Mouse (Mus musculus): ENCODE results near the gene Tgfbr1. TPM values are rescaled to one million over a fixed set of nuclear protein-coding genes. Genes with fewer than 3 reads are reported as not detected.

The Tgfbr1 gene
- polyA plus RNA-seq, 1 experiment from 2014 or later = 27.7 TPM

DNA sequence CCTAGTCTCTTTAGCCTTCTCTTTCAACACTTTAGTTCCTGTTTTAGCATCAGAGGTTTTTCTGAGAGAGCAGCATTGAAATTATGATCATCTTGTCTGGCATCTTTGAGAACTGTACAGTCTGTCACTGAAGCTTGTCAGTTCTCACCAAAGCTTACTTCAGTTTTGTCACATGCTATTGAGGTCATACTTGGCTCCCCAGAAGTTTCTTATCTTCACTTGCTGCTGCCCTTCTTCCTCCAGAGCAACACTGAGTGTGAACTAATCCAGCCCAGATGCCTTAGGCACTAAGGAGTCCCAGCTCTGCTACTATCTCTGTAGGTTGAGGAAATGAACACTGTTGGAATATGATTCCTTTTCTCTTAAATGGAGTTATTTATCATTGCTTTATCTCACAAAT lies 49.2 kb downstream of the Tgfbr1 start:
- Histone ChIP-seq H3K27ac (ENCODE audit: low read length) (no peak overlapping the region), H3K4me2 (ENCODE audit: low read depth, low read length) (no peak overlapping the region), H3K4me3 (ENCODE audit: low read length) (no peak overlapping the region), H3K27me3 (ENCODE audit: control insufficient read depth, insufficient read depth, low read depth, low read length) (no peaks in the 10 kb centered on the region), H3K9me3 (ENCODE audit: control insufficient read depth, low read length) (no peaks in the 10 kb centered on the region), H3K9ac (ENCODE audit: low read length) (no peak overlapping the region), H3K4me1 (replicated peaks; ENCODE audit: control insufficient read depth, insufficient read depth, low read length) (no peaks in the 10 kb centered on the region), H3K36me3 (ENCODE audit: control insufficient read depth, insufficient read depth, low read length) (peaks cover 18% of the 10 kb centered on the region)
- peak; percentile 38; the same call in 1 of the 2 replicates for ATAC-seq (ENCODE audit: low read depth)

DNA sequence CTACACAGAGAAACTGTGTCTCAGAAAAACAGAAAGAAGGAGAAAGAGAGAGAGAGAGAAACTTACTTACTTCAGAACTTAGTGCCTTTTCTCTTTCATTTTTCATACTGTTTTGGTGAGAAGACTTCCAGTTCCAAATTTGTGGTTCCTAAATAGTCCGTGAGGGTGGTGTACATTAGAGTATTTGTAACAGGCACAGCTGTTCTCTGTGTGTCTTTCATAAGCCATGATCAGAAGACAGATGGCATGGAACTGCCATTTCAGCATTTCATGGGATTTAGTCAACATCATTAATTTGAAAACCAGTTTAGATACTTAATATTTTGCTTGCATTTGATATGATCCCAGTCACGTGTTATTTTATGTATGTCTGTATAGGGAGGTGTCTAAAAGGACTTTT lies 51.5 kb downstream of the Tgfbr1 start:
- Histone ChIP-seq H3K27me3 (ENCODE audit: control insufficient read depth, insufficient read depth, low read depth, low read length) (no peaks in the 10 kb centered on the region), H3K4me2 (ENCODE audit: low read depth, low read length) (no peak overlapping the region), H3K9me3 (ENCODE audit: control insufficient read depth, low read length) (no peaks in the 10 kb centered on the region), H3K27ac (ENCODE audit: low read length) (no peak overlapping the region), H3K4me3 (ENCODE audit: low read length) (no peak overlapping the region), H3K9ac (ENCODE audit: low read length) (0 out of 2 replicates have a peak overlapping the region, but pooled peaks have one; percentile 24), H3K4me1 (replicated peaks; ENCODE audit: control insufficient read depth, insufficient read depth, low read length) (no peaks in the 10 kb centered on the region), H3K36me3 (ENCODE audit: control insufficient read depth, insufficient read depth, low read length) (peaks cover 16% of the 10 kb centered on the region; the same call in 1 of the 2 replicates)
- ATAC-seq (ENCODE audit: low read depth) = no peak
- 77% methylated on average over 2 of the region's 2 CpGs for WGBS

DNA sequence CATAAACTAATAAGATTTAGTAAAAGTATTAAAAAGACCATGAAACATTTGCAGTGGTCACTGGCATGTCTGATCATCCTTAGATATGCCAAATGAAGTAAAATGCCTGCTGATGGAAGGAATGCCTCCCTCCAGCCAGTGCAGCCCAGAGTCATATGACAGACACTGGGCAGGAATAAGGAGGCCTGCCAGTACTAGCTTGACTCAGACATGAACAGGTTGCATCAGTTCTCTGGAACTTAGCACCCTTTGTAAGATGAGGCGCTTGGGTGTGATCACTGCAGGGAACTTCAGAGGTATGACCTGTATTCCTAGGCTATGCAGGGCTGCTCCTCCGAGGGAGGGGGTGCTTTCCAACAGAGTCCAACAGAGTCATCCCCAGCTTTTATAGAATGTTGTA lies 54.1 kb downstream of the Tgfbr1 start:
- H3K4me1 ChIP-seq (replicated peaks; ENCODE audit: control insufficient read depth, insufficient read depth, low read length) = no peaks in the 10 kb centered on the region
- H3K9me3 ChIP-seq (ENCODE audit: control insufficient read depth, low read length) = no peaks in the 10 kb centered on the region
- peaks cover 11% of the 10 kb centered on the region; the same call in 1 of the 2 replicates for H3K36me3 ChIP-seq (ENCODE audit: control insufficient read depth, insufficient read depth, low read length)
- no peak for ATAC-seq (ENCODE audit: low read depth)
- no peak overlapping the region for H3K9ac ChIP-seq (ENCODE audit: low read length)
- H3K27ac ChIP-seq (ENCODE audit: low read length) = no peak overlapping the region
- no peak overlapping the region for H3K4me3 ChIP-seq (ENCODE audit: low read length)
- H3K27me3 ChIP-seq (ENCODE audit: control insufficient read depth, insufficient read depth, low read depth, low read length) = no peaks in the 10 kb centered on the region
- 83% methylated on average over 2 of the region's 2 CpGs for WGBS
- no peak overlapping the region for H3K4me2 ChIP-seq (ENCODE audit: low read depth, low read length)

DNA sequence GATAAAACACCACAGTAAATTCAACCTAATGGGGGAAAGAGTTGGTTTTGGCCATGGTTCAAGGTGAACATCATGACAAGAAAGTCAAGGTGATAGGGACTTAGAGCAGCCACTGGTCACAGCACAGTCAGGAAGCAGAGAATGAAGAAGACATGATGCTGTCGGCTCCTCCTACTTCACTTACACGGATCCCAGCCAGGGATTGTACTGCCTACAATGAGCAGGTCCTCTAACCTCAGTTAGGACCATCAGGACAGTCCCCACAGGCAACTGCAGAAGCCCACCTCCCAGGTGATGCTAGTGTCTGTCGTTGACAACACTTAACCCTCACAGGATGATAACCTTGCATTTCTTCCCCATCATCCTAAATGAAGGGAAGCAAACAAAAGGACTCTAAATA lies 64.8 kb downstream of the Tgfbr1 start:
- no peak overlapping the region for H3K4me2 ChIP-seq (ENCODE audit: low read depth, low read length)
- no peak for ATAC-seq (ENCODE audit: low read depth)
- no peak overlapping the region for H3K27ac ChIP-seq (ENCODE audit: low read length)
- H3K4me1 ChIP-seq (replicated peaks; ENCODE audit: control insufficient read depth, insufficient read depth, low read length) = no peaks in the 10 kb centered on the region
- H3K9ac ChIP-seq (ENCODE audit: low read length) = no peak overlapping the region
- WGBS = 51% methylated on average over 3 of the region's 3 CpGs
- no peak overlapping the region for H3K4me3 ChIP-seq (ENCODE audit: low read length)
- no peaks in the 10 kb centered on the region for H3K36me3 ChIP-seq (ENCODE audit: control insufficient read depth, insufficient read depth, low read length)
- H3K27me3 ChIP-seq (ENCODE audit: control insufficient read depth, insufficient read depth, low read depth, low read length) = no peaks in the 10 kb centered on the region
- no peaks in the 10 kb centered on the region for H3K9me3 ChIP-seq (ENCODE audit: control insufficient read depth, low read length)

DNA sequence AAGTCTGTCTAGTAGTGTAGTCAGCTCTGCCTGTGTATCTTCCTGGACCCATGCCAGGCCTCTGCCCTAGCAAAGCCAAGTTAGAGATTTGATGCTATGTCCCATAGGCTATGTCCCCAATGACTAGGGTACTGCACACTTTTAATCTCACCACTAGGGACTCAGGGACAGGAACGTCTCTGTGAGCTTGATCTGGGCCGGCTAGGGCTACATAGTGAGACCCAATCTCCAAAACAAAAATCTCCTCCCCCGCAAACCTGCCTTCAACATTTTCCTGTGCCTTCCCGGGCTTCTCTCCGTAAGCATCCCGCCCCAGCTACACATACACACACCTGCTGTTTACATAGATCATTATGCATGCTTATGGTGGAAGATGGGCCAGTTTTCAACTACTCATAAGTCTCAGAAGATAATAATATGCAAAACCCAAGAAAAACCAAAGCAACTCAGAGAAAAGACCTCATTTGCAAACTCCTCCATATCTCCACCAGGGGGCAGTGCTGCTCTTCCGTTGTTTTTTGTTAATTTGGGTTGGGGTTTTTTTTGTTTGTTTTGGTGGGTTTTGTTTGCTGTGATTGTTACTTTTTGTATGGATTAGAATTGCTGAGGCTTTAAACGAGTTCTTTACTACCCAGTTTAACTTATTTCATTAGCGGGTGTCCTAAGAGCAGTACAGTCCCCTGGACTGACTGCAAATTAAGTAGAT lies 66.4 kb downstream of the Tgfbr1 start:
- 0 out of 2 replicates have a peak, but pooled peaks have one; percentile 23 for ATAC-seq (ENCODE audit: low read depth)
- no peak overlapping the region for H3K27ac ChIP-seq (ENCODE audit: low read length)
- no peak overlapping the region for H3K4me2 ChIP-seq (ENCODE audit: low read depth, low read length)
- no peak overlapping the region for H3K9ac ChIP-seq (ENCODE audit: low read length)
- no peak overlapping the region for H3K4me3 ChIP-seq (ENCODE audit: low read length)
- H3K27me3 ChIP-seq (ENCODE audit: control insufficient read depth, insufficient read depth, low read depth, low read length) = no peaks in the 10 kb centered on the region
- H3K36me3 ChIP-seq (ENCODE audit: control insufficient read depth, insufficient read depth, low read length) = no peaks in the 10 kb centered on the region
- H3K9me3 ChIP-seq (ENCODE audit: control insufficient read depth, low read length) = no peaks in the 10 kb centered on the region
- no peaks in the 10 kb centered on the region for H3K4me1 ChIP-seq (replicated peaks; ENCODE audit: control insufficient read depth, insufficient read depth, low read length)
- WGBS = 22% methylated on average over 9 of the region's 9 CpGs

DNA sequence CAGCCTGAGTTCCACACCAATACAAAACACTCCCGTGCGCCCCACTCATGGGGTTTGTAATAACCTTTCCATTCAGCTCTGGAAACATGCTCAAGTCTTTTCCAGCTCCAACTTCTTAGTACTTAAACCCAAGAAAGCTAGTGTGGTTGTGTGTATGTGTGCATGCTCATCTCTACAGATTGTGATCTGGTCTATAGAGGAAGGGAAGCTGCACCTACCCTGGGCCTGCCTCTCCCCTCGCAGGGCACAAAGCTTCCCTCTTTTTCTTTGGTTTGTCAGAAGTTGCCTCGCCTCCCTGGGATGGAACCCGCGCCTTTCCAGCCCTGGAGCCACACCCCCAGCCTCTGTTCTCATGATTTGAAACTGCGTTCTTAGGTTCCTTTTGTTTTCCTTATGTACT lies 67.2 kb downstream of the Tgfbr1 start:
- Histone ChIP-seq H3K4me2 (ENCODE audit: low read depth, low read length) (no peak overlapping the region), H3K36me3 (ENCODE audit: control insufficient read depth, insufficient read depth, low read length) (no peaks in the 10 kb centered on the region), H3K27ac (ENCODE audit: low read length) (no peak overlapping the region), H3K27me3 (ENCODE audit: control insufficient read depth, insufficient read depth, low read depth, low read length) (no peaks in the 10 kb centered on the region), H3K4me3 (ENCODE audit: low read length) (no peak overlapping the region), H3K9ac (ENCODE audit: low read length) (no peak overlapping the region), H3K9me3 (ENCODE audit: control insufficient read depth, low read length) (no peaks in the 10 kb centered on the region), H3K4me1 (replicated peaks; ENCODE audit: control insufficient read depth, insufficient read depth, low read length) (no peaks in the 10 kb centered on the region)
- 54% methylated on average over 7 of the region's 7 CpGs for WGBS
- ATAC-seq (ENCODE audit: low read depth) = no peak

DNA sequence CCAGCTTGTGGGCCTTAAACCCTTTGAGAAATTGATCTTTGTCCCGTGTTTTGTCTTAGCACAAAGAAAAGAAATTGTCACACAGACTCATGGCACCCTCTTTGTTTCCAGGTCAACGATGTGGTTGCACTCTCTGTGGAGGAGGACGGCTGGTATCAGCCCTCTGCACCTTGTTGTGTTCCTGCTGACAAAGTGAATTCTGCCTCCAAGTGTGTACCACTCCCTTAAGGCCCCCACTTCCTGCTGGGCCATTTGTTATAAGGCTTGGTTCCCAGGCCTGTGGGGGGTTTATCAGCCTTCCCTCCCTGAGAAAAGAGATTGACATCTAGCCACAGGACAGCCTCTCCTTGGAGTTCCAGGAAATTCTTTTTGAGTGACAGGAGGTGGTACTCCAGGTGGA lies 69.2 kb downstream of the Tgfbr1 start:
- no peaks in the 10 kb centered on the region for H3K4me1 ChIP-seq (replicated peaks; ENCODE audit: control insufficient read depth, insufficient read depth, low read length)
- H3K27me3 ChIP-seq (ENCODE audit: control insufficient read depth, insufficient read depth, low read depth, low read length) = no peaks in the 10 kb centered on the region
- no peaks in the 10 kb centered on the region for H3K9me3 ChIP-seq (ENCODE audit: control insufficient read depth, low read length)
- 30% methylated on average over 3 of the region's 3 CpGs for WGBS
- no peak overlapping the region for H3K4me3 ChIP-seq (ENCODE audit: low read length)
- no peak overlapping the region for H3K9ac ChIP-seq (ENCODE audit: low read length)
- H3K27ac ChIP-seq (ENCODE audit: low read length) = no peak overlapping the region
- no peak overlapping the region for H3K4me2 ChIP-seq (ENCODE audit: low read depth, low read length)
- ATAC-seq (ENCODE audit: low read depth) = no peak
- H3K36me3 ChIP-seq (ENCODE audit: control insufficient read depth, insufficient read depth, low read length) = no peaks in the 10 kb centered on the region

DNA sequence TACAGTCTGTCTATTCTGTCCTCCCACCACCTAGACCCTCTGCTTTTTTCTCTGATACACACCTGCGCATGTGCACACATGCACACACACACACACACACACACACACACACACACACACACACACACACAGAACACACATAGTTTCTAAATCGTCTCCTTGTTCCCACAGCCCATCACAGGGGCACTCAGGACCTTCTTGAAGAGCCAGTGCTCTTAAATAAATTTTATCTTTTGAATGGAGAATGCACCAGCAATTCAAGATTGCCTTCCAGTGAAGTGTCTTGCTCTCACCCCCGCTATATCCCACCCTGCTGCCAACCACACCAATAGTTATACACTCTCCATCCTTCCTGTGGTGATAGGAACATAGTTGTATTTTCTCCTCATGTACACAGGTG lies 69.9 kb downstream of the Tgfbr1 start:
- Histone ChIP-seq H3K27ac (ENCODE audit: low read length) (no peak overlapping the region), H3K4me3 (ENCODE audit: low read length) (no peak overlapping the region), H3K4me1 (replicated peaks; ENCODE audit: control insufficient read depth, insufficient read depth, low read length) (no peaks in the 10 kb centered on the region), H3K9ac (ENCODE audit: low read length) (no peak overlapping the region), H3K36me3 (ENCODE audit: control insufficient read depth, insufficient read depth, low read length) (no peaks in the 10 kb centered on the region), H3K4me2 (ENCODE audit: low read depth, low read length) (no peak overlapping the region), H3K27me3 (ENCODE audit: control insufficient read depth, insufficient read depth, low read depth, low read length) (no peaks in the 10 kb centered on the region), H3K9me3 (ENCODE audit: control insufficient read depth, low read length) (no peaks in the 10 kb centered on the region)
- 66% methylated on average over 3 of the region's 3 CpGs for WGBS
- ATAC-seq (ENCODE audit: low read depth) = no peak

DNA sequence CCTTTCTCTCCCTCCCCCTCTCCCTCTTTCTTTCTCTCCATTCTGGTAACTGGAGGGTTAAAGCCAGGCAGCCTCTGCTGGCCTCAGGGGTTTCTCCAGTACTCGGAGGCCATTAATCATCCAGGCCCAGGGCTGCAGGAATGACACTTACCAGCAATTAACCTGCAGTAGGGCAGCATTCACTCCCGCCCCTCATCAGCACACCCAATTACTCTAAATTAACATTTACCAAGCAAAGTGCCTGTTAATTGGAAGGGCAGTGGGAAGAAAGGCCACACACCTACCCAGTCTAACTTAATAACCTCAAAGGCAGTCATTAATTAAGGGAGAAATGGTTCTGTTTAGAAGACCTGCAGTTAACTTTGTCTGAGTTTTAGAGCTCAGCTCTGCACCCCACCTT lies 71.4 kb downstream of the Tgfbr1 start:
- ATAC-seq (ENCODE audit: low read depth) = no peak
- WGBS = 18% methylated on average over 2 of the region's 2 CpGs

More for the DNA sequence above, 71.4 kb downstream of the Tgfbr1 start:
- Histone ChIP-seq H3K4me2 (ENCODE audit: low read depth, low read length) (no peak overlapping the region), H3K9me3 (ENCODE audit: control insufficient read depth, low read length) (no peaks in the 10 kb centered on the region), H3K4me1 (replicated peaks; ENCODE audit: control insufficient read depth, insufficient read depth, low read length) (no peaks in the 10 kb centered on the region), H3K27me3 (ENCODE audit: control insufficient read depth, insufficient read depth, low read depth, low read length) (no peaks in the 10 kb centered on the region), H3K4me3 (ENCODE audit: low read length) (no peak overlapping the region), H3K27ac (ENCODE audit: low read length) (no peak overlapping the region), H3K36me3 (ENCODE audit: control insufficient read depth, insufficient read depth, low read length) (no peaks in the 10 kb centered on the region), H3K9ac (ENCODE audit: low read length) (no peak overlapping the region)

All from lung, embryonic 16.5 days (tissue).